Comparison of ENCODE assay signal across 22 mouse cellular contexts in genomic region chr17:50260856-50261255, GRCm38 (mm10). TPM values are rescaled to one million over a fixed set of nuclear protein-coding genes. Genes with fewer than 3 reads are reported as not detected.
"Had no signal": no experiment of that assay in that cellular context is flagged by ENCODE, and none has a peak within 500 bp of the region (broad histone marks: within the 10 kb centered on the region; RNA-seq: fewer than 3 reads in every experiment).

No protein-coding gene starts in this region.

- H3K27ac ChIP-seq: kidney, postnatal 0 days; layer of hippocampus, adult 2 months; left cerebral cortex, adult 2 months; limb, embryonic 12.5 days; limb, embryonic 15.5 days; liver, embryonic 14.5 days; macrophage; midbrain, embryonic 13.5 days had no signal

- H3K4me2 ChIP-seq: limb, embryonic 12.5 days; limb, embryonic 15.5 days; liver, embryonic 11.5 days; lung, embryonic 14.5 days; midbrain, embryonic 13.5 days had no signal

- H3K36me3 ChIP-seq: limb, embryonic 12.5 days; limb, embryonic 15.5 days; midbrain, embryonic 13.5 days had no signal

- H3K27me3 ChIP-seq: limb, embryonic 12.5 days; limb, embryonic 15.5 days; midbrain, embryonic 13.5 days had no signal

- H3K9ac ChIP-seq: limb, embryonic 12.5 days; limb, embryonic 15.5 days; liver, embryonic 14.5 days; liver, postnatal 0 days; lung, embryonic 14.5 days; midbrain, embryonic 13.5 days had no signal

- H3K9me3 ChIP-seq: limb, embryonic 15.5 days; midbrain, embryonic 13.5 days had no signal

- DNase-seq: kidney, adult 2 months; kidney, postnatal 25 days; layer of hippocampus, postnatal 36 days; liver, postnatal 0 days; lung, embryonic 14.5 days; thymus, adult 18-20 months; thymus, postnatal 36 days had no signal

- H3K4me3 ChIP-seq: layer of hippocampus, adult 2 months; left cerebral cortex, adult 2 months; limb, embryonic 12.5 days; limb, embryonic 15.5 days; midbrain, embryonic 13.5 days had no signal

- H3K4me1 ChIP-seq: limb, embryonic 12.5 days; limb, embryonic 15.5 days; midbrain, embryonic 13.5 days had no signal

- ATAC-seq: liver, postnatal 0 days; lung, postnatal 0 days; midbrain, embryonic 13.5 days; midbrain, embryonic 16.5 days had no signal

RNA-seq across cellular contexts. Expression of gene Dazl, which starts 32.6 kb away (rescaled TPM):
- polyA plus RNA-seq: kidney, adult 2 months; kidney, embryonic 14.5 days; kidney, postnatal 0 days; limb, embryonic 12.5 days; liver, postnatal 0 days; lung, postnatal 0 days; macrophage; neural tube, embryonic 11.5 days; small intestine, adult 2 months; spleen, adult 2 months had no signal
